Mouse (Mus musculus) forebrain, postnatal 0 days (tissue): ENCODE results near the gene Bdh1. TPM values are rescaled to one million over a fixed set of nuclear protein-coding genes. Genes with fewer than 3 reads are reported as not detected.

Experiments
- ATAC-seq: fragments of 200-750 bp; cut with Nextera tagmentation; 2 replicates; pipeline ENCODE4 v1.8.0; 2017; ENCODE audit warnings: mild to moderate bottlenecking, moderate library complexity
- DNase-seq: peaks from one replicate; pipeline ENCODE4 v3.0.0-alpha.2; 2015
- H3K27ac ChIP-seq: fragments of 300-500 bp; sonication (generic); 2 replicates; pipeline ENCODE4 v1.5.1; 2014; ENCODE audit warnings: low read depth, mild to moderate bottlenecking, antibody characterized with exemption, low read length, moderate library complexity, mixed read lengths
- H3K27me3 ChIP-seq: fragments of 300-500 bp; sonication (generic); 2 replicates; pipeline ENCODE4 v1.6.1; 2014; ENCODE audit warnings: mild to moderate bottlenecking, low read length, mixed read lengths; ENCODE audit not compliant: insufficient read depth
- H3K36me3 ChIP-seq: fragments of 300-500 bp; sonication (generic); 2 replicates; pipeline ENCODE4 v1.6.1; 2014; ENCODE audit warnings: mild to moderate bottlenecking, moderate library complexity; ENCODE audit not compliant: insufficient read depth
- H3K4me1 ChIP-seq: fragments of 300-500 bp; sonication (generic); 2 replicates; pipeline ENCODE4 v1.6.1; 2014; ENCODE audit warnings: antibody characterized with exemption; ENCODE audit not compliant: insufficient read depth
- H3K4me2 ChIP-seq: fragments of 300-500 bp; sonication (generic); 2 replicates; pipeline ENCODE4 v1.6.1; 2014; ENCODE audit warnings: low read depth, mild to moderate bottlenecking, moderate library complexity
- H3K4me3 ChIP-seq: fragments of 300-500 bp; sonication (generic); 2 replicates; pipeline ENCODE4 v1.5.1; 2014; ENCODE audit warnings: low read depth, low read length, mixed read lengths
- H3K9ac ChIP-seq: fragments of 300-500 bp; sonication (generic); 2 replicates; pipeline ENCODE4 v1.6.1; 2014; ENCODE audit warnings: mild to moderate bottlenecking
- H3K9me3 ChIP-seq: fragments of 300-500 bp; sonication (generic); 2 replicates; pipeline ENCODE4 v1.6.1; 2016; ENCODE audit warnings: low read length
- CTCF ChIP-seq: sonication (generic); IDR thresholded peaks from 2 replicates; pipeline ENCODE4 v1.5.1; 2016; ENCODE audit warnings: antibody characterized with exemption, control low read depth, low read depth
- WGBS: fragments of 180-500 bp; shearing (Covaris S2); extraction: QIAGEN DNeasy Blood & Tissue Kit; methylation state at CpG from one replicate; pipeline ENCODE4 v1.1.7; 2014; 5-methylcytosine and 5-hydroxymethylcytosine counted together
- polyA plus RNA-seq: library from polyadenylated mRNA; unstranded; fragments of >200 nt; fragmentation: Nextera tagmentation; extraction: Ambion mirVana; gene quantifications from 2 replicates; pipeline ENCODE4 v1.2.1, GENCODE M21; 2015
- total RNA-seq: library from RNA; depleted of rRNA; stranded (reverse); fragments of >200 nt; gene quantifications from 2 replicates; pipeline ENCODE4 v1.2.3, GENCODE M21; 2014

The Bdh1 gene
- total and polyA plus RNA-seq, 2 experiments from 2014 or later: 96.1 to 137 TPM

DNA sequence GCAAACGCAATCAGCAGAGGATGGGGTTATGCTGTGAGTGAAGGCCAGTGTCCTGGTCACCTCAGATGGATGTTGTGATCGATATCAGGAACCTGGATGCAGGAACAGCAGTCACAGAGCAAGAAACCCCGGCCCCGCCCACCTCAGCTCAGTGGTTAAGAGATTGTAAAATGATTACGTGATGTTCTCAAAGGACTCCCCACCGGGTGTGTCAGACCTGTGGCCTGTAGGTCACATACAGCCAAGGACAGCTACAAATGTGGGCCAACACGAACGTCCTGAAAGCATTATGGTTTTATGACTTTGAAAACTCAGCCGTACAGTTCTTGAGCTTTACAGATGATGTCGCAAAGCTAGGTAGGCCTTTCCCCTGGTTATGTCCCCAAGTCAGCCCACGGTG lies 15.3 kb downstream of the Bdh1 start:
- DNase-seq: no peak
- TF ChIP-seq CTCF: no peak
- H3K4me1 ChIP-seq: no peaks in the 10 kb centered on the region
- no peak overlapping the region for H3K4me3 ChIP-seq
- H3K27ac ChIP-seq: no peak overlapping the region
- H3K9ac ChIP-seq: no peak overlapping the region
- no peak for ATAC-seq
- H3K27me3 ChIP-seq: no peaks in the 10 kb centered on the region
- no peaks in the 10 kb centered on the region for H3K9me3 ChIP-seq
- no peak overlapping the region for H3K4me2 ChIP-seq
- H3K36me3 ChIP-seq: peaks cover 38% of the 10 kb centered on the region
- WGBS: 89% methylated on average over 11 of the region's 11 CpGs

DNA sequence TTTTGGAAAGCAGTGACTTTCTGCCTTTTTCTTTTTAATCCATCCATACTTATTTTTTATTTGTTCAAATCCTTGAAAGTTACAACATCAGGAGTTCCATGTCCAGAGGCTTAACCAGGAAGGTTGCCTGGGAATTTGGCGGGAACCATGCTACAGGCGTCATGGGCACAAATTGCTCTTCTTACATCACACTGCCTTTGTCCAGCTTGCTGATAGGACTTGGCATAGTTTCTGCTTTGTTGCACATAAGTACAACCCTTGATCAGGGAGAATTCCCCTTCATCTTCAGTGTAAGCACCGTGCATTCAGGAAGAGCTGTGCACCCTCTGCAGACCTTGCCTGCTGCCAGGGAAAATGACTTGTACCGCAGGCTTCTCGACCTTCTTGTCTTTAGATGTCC lies 17.4 kb downstream of the Bdh1 start:
- Histone ChIP-seq H3K4me1 (no peaks in the 10 kb centered on the region), H3K27ac (no peak overlapping the region), H3K9me3 (no peaks in the 10 kb centered on the region), H3K4me3 (no peak overlapping the region), H3K27me3 (no peaks in the 10 kb centered on the region), H3K4me2 (no peak overlapping the region), H3K9ac (no peak overlapping the region), H3K36me3 (peaks cover 40% of the 10 kb centered on the region)
- ATAC-seq (no peak), DNase-seq (no peak)
- no peak for TF ChIP-seq CTCF
- WGBS: 97% methylated on average over 5 of the region's 5 CpGs

DNA sequence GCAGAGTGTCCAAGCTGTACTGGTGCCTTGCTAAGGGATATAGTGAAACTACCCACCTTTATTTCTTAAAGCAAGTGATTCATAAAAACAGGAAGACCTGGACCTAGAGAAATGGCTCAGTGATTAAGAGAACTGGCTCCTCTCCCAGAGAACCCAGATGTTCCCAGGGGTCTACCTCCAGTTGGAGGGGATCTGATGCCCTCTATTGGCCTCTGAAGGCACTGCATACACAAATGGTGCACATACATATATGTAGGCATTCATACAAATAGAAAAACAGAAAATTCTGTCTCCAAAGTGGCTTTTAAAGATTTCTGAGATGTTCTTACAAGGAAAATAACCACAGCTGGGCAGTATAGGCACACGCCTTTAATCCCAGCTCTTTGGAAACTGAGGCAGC lies 18.0 kb downstream of the Bdh1 start:
- 100% methylated on average over 1 of the region's 1 CpGs for WGBS
- no peak overlapping the region for H3K9ac ChIP-seq
- no peak for TF ChIP-seq CTCF
- H3K27ac ChIP-seq: no peak overlapping the region
- H3K4me1 ChIP-seq: no peaks in the 10 kb centered on the region
- DNase-seq (no peak), ATAC-seq (no peak)
- no peaks in the 10 kb centered on the region for H3K27me3 ChIP-seq
- H3K4me3 ChIP-seq: no peak overlapping the region
- peaks cover 40% of the 10 kb centered on the region for H3K36me3 ChIP-seq
- no peaks in the 10 kb centered on the region for H3K9me3 ChIP-seq
- no peak overlapping the region for H3K4me2 ChIP-seq

DNA sequence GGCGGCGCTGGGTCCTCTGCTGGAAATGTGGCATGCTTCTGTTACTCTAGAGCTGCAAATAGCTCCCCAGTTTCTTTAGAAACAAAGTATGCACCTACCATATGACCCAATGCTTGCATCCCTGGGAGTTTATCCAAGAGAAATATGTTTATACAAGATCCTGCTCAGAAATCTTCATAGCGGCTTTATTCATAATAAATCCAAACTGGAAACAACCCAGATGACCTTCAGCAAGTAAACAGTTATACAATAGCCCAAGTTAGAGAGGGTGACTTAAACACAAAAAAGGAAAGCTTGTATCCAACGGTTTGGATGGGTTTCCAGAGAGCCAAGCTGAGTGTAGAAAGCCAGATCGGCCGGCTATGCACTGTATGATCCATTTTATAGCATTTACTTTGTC lies 22.4 kb downstream of the Bdh1 start:
- Histone ChIP-seq H3K4me1 (no peaks in the 10 kb centered on the region), H3K27ac (no peak overlapping the region), H3K4me2 (no peak overlapping the region), H3K4me3 (no peak overlapping the region), H3K9me3 (no peaks in the 10 kb centered on the region), H3K36me3 (peaks cover 56% of the 10 kb centered on the region), H3K27me3 (no peaks in the 10 kb centered on the region), H3K9ac (no peak overlapping the region)
- WGBS: 89% methylated on average over 6 of the region's 6 CpGs
- TF ChIP-seq CTCF: no peak
- ATAC-seq (no peak), DNase-seq (no peak)

DNA sequence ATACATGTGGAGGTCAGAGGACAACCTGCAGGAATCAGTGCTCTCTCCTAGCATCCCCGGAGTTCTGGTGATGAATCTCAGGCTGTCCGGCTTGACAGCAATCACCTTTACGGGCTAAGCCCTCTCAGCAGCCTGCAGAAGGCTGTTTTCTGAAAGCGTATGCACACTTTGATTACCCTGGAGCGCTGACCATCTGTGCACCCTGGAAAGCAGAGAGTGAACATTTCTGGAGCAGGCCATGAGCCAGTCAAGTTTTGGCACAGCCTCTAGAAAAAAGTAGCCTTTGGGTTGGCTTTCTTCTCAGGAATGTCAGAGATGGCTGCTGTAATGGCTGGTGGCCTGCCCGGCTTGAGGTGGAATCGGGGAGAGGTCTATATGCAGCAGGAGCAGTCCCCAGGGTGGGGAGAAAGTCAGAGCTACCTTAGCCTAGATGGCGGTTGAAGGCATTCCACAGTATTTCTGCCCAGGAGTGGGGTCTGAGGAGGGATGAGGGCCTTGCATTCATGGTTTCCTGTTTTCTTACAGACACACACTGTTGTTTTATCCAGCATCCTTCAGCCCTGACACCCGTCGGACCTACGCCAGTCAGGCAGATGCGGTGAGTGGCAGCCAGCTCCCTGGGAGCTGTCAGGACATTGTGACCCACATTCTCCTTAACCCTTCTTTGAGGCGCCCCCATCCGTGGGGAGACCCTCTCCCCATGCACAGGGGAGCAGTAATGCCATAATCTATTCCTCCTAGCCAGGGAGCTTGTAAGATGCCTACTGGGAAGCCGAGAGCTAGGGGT lies 24.2 kb downstream of the Bdh1 start:
- Histone ChIP-seq H3K9ac (no peak overlapping the region), H3K4me1 (no peaks in the 10 kb centered on the region), H3K9me3 (no peaks in the 10 kb centered on the region), H3K27me3 (no peaks in the 10 kb centered on the region), H3K4me3 (no peak overlapping the region), H3K27ac (no peak overlapping the region), H3K36me3 (peaks cover 57% of the 10 kb centered on the region), H3K4me2 (no peak overlapping the region)
- DNase-seq (no peak), ATAC-seq (no peak)
- WGBS: 75% methylated on average over 15 of the region's 15 CpGs
- TF ChIP-seq CTCF: no peak

DNA sequence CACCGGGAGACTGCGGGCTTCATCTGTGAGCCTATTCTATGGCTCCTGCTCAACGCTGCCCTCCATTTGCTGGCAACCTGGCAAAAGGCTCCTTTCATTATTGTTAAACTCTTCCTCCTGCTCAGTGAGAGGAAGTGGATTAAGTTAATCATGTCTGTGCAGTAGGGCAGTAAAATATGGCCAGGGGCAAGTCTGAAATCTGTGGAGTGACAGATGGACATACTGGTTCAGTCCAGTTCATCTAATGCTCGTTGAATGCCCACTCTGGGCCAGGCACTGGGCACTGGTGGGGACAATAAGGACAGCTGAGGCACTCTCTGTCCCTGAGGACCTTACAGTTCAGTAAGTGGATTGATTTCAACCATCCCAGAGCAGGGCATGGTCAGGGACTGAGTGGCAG lies 27.9 kb downstream of the Bdh1 start:
- 68% methylated on average over 4 of the region's 4 CpGs for WGBS
- Histone ChIP-seq H3K4me1 (no peaks in the 10 kb centered on the region), H3K9me3 (no peaks in the 10 kb centered on the region)

DNA sequence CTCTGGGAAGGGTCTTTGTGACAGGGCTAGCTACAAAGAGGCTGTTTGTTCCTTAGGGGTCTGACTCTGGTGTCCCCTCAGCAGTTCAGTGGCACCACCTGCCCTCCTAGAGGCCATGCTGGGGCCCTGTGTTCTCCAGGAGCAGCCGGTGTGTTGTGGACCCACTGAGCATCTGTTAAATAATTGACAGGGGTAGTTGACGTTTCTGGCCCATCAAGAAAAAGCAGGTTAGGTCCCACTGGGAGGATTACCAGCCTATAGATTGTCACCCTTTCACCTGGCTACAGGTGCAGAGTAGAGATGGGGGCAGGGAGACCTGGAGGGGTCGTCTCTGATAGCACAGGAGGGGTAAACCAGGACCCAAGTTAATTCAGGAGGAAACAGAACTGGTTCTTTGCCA lies 29.2 kb downstream of the Bdh1 start:
- no peak overlapping the region for H3K9ac ChIP-seq
- no peak overlapping the region for H3K4me2 ChIP-seq
- no peaks in the 10 kb centered on the region for H3K9me3 ChIP-seq
- peaks cover 66% of the 10 kb centered on the region for H3K36me3 ChIP-seq
- ATAC-seq: no peak
- H3K4me1 ChIP-seq: no peaks in the 10 kb centered on the region
- no peaks in the 10 kb centered on the region for H3K27me3 ChIP-seq
- no peak for TF ChIP-seq CTCF
- 77% methylated on average over 3 of the region's 3 CpGs for WGBS
- H3K4me3 ChIP-seq: no peak overlapping the region
- H3K27ac ChIP-seq: no peak overlapping the region
- no peak for DNase-seq

More for the DNA sequence above, 27.9 kb downstream of the Bdh1 start:
- ATAC-seq (no peak), DNase-seq (no peak)
- TF ChIP-seq CTCF: no peak
- H3K4me3 ChIP-seq: no peak overlapping the region
- H3K27ac ChIP-seq: no peak overlapping the region
- no peak overlapping the region for H3K9ac ChIP-seq
- H3K27me3 ChIP-seq: no peaks in the 10 kb centered on the region
- no peak overlapping the region for H3K4me2 ChIP-seq
- peaks cover 60% of the 10 kb centered on the region for H3K36me3 ChIP-seq
